Mouse (Mus musculus): ENCODE results near the gene Tpd52l2.

DNA sequence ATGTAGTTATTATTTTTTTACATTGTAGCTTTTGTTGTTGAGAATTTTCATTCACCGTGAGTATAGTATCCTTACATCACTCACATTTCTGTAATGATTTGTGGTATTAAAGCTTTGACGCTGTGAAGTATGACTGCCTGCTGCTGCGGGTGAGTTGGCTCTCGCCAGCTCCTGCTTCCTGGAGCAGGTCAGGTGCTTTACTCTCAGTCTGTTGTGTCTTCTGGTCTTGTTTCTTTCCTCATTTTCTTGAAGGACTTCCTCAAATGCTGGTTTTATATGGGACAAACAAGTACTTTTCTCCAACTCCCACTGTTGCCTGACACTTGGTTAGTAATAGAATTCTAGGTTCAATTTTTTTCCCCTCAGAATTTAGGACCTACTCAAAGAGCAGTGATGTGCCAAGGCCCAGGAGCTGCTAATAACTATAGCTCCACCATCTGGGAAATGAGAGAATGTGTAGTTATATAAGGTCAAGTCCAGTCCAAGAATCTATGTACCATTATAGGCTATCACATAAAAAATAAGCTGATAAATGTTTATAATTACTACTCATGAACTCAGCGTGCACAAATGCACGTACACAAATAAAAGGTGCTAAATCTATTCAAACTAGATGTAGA, 44.9 kb downstream of the Tpd52l2 start:
- TF ChIP-seq CTCF (IDR thresholded peaks at IDR 0.05; ENCODE audit: extremely low read depth, insufficient read depth, insufficient read length, insufficient replicate concordance): no peak
- TF ChIP-seq POLR2A (IDR thresholded peaks at IDR 0.05; ENCODE audit: low read depth, low read length): no peak
